Mouse (Mus musculus): ENCODE data around the gene Armt1. TPM values are rescaled to one million over a fixed set of nuclear protein-coding genes. Genes with fewer than 3 reads are reported as not detected.

The Armt1 gene
- polyA plus RNA-seq, 1 experiment from 2014 or later, result 19.0 TPM

- no peak overlapping the region for H3K27ac ChIP-seq
- H3K9ac ChIP-seq, result no peak overlapping the region
- H3K4me3 ChIP-seq, result no peak overlapping the region
- no peak overlapping the region for H3K4me2 ChIP-seq
- no peaks in the 10 kb centered on the region for H3K36me3 ChIP-seq
- 22% methylated on average over 3 of the region's 3 CpGs for WGBS
- no peaks in the 10 kb centered on the region for H3K4me1 ChIP-seq
- no peaks in the 10 kb centered on the region for H3K9me3 ChIP-seq
- H3K27me3 ChIP-seq, result no peaks in the 10 kb centered on the region
- no peak for ATAC-seq (ENCODE audit: borderline replicate concordance, extremely low read depth, low FRiP score, low TSS enrichment)
Observed at GRCm38 (mm10) chr10:4491281-4491680, 59.0 kb downstream of the Armt1 start.

GRCm38 (mm10) chr10:4492045-4492444, 59.8 kb downstream of the Armt1 start:
- Histone ChIP-seq H3K9ac (no peak overlapping the region), H3K36me3 (no peaks in the 10 kb centered on the region), H3K27me3 (no peaks in the 10 kb centered on the region), H3K4me1 (no peaks in the 10 kb centered on the region), H3K4me3 (no peak overlapping the region), H3K27ac (no peak overlapping the region), H3K9me3 (no peaks in the 10 kb centered on the region), H3K4me2 (no peak overlapping the region)
- ATAC-seq (ENCODE audit: borderline replicate concordance, extremely low read depth, low FRiP score, low TSS enrichment), result no peak
- WGBS, result 50% methylated on average over 1 of the region's 1 CpGs

- Histone ChIP-seq H3K9me3 (no peaks in the 10 kb centered on the region), H3K4me2 (no peak overlapping the region), H3K4me1 (no peaks in the 10 kb centered on the region), H3K4me3 (no peak overlapping the region), H3K27me3 (no peaks in the 10 kb centered on the region), H3K9ac (no peak overlapping the region), H3K36me3 (no peaks in the 10 kb centered on the region), H3K27ac (no peak overlapping the region)
- WGBS, result 14% methylated on average over 4 of the region's 4 CpGs
- no peak for ATAC-seq (ENCODE audit: borderline replicate concordance, extremely low read depth, low FRiP score, low TSS enrichment)
Observed at GRCm38 (mm10) chr10:4492909-4493308, 60.6 kb downstream of the Armt1 start.

GRCm38 (mm10) chr10:4503251-4503650, 71.0 kb downstream of the Armt1 start:
- Histone ChIP-seq H3K4me3 (no peak overlapping the region), H3K9me3 (no peaks in the 10 kb centered on the region), H3K9ac (no peak overlapping the region), H3K4me2 (no peak overlapping the region), H3K4me1 (no peaks in the 10 kb centered on the region), H3K27ac (no peak overlapping the region), H3K36me3 (no peaks in the 10 kb centered on the region), H3K27me3 (no peaks in the 10 kb centered on the region)
- whole genome bisulfite sequencing, result 67% methylated on average over 8 of the region's 8 CpGs
- ATAC-seq (ENCODE audit: borderline replicate concordance, extremely low read depth, low FRiP score, low TSS enrichment), result no peak

Other genes with a start within 250 kb of the Armt1 start
- 67.0 and 71.5 TPM in 2 replicates for gene Akap12, start 166.1 kb upstream of the Armt1 start, polyA plus RNA-seq (2015; fragmentation: Nextera tagmentation; extraction: Ambion mirVana)
- 15.5 and 16.6 TPM in 2 replicates for gene Zbtb2, start 44.4 kb upstream of the Armt1 start, polyA plus RNA-seq (2015; fragmentation: Nextera tagmentation; extraction: Ambion mirVana)
- 41.6 and 47.9 TPM in 2 replicates for gene Rmnd1, start 79 bp upstream of the Armt1 start, polyA plus RNA-seq (2015; fragmentation: Nextera tagmentation; extraction: Ambion mirVana)
- 0.24 and 0.39 TPM in 2 replicates for gene Ccdc170, start 50.0 kb downstream of the Armt1 start, polyA plus RNA-seq (2015; fragmentation: Nextera tagmentation; extraction: Ambion mirVana)
- 0.26 TPM in 2 replicates for gene Esr1, start 179.1 kb downstream of the Armt1 start, polyA plus RNA-seq (2015; fragmentation: Nextera tagmentation; extraction: Ambion mirVana)

Data from lung, embryonic 15.5 days (tissue).